Mouse (Mus musculus): ENCODE measurements around the gene Slc30a1.

The Slc30a1 gene

DNA sequence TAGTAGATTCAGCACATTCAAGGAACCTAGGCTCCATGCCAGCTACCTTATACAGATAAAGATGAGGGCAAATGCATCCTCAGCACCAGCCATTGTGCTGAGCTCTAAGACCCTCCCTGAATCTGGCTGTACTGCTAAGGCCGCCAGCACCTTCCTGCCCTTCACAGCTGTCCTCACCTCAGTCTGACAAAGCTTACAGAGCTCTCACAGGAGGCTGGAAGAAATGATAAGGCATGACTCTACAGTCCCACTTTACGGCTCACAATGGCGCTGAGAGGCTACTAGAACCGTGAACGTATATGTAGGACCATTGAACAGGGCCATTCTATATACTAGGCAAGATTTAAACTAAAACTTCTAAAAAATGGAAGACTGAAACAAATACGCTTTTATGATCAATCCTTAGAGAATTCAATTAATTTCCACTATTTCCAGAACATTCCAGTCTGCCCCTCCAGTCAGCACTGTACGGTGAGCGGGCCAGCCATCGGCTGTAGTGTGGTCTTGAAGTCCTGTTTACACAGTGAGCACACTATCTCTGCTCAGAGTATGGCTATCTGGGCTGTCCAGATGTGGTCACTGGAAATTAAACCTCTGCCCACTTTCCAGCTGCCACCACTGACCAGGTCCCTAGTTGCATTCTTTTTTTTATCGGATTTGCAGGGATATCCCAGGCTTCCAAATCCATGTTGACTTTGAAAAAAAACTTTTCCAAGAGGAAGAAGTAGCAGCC, 23.9 kb upstream of the Slc30a1 start:
- ChIA-PET POLR2A (no interaction called here), CTCF (no interaction called here)

- CTCF ChIA-PET = interaction anchor here in 1 of 4 experiments (0.7 kb wide), 1 partner anchor 106 kb away, joined by 3 read pairs; no protein-coding TSS in a partner anchor
Measured at GRCm38 (mm10) chr1:191883654-191884053, 22.9 kb upstream of the Slc30a1 start.

GRCm38 (mm10) chr1:191891912-191892311, 14.7 kb upstream of the Slc30a1 start:
- POLR2A ChIA-PET = interaction anchor here in 1 of 4 experiments (1.5 kb wide), 1 partner anchor 54 kb away, joined by 4 read pairs; no protein-coding TSS in a partner anchor

More at GRCm38 (mm10) chr1:191883654-191884053, 22.9 kb upstream of the Slc30a1 start:
- POLR2A ChIA-PET = no interaction called here

GRCm38 (mm10) chr1:191894386-191894785, 12.2 kb upstream of the Slc30a1 start:
- POLR2A ChIA-PET = interaction anchor here in 1 of 4 experiments (0.8 kb wide), 1 partner anchor 294 kb away, joined by 5 read pairs; no protein-coding TSS in a partner anchor
- CTCF ChIA-PET = interaction anchor here in 1 of 4 experiments (1.2 kb wide), 1 partner anchor 60 kb away, joined by 3 read pairs; no protein-coding TSS in a partner anchor

More at GRCm38 (mm10) chr1:191891912-191892311, 14.7 kb upstream of the Slc30a1 start:
- CTCF ChIA-PET = no interaction called here

- POLR2A ChIA-PET = interaction anchor here in 1 of 4 experiments (0.6 kb wide), 1 partner anchor 378 kb away, joined by 3 read pairs; no protein-coding TSS in a partner anchor
- CTCF ChIA-PET = interaction anchor here in 1 of 4 experiments (0.5 kb wide), 1 partner anchor 618 kb away, joined by 3 read pairs; no protein-coding TSS in a partner anchor
Measured at GRCm38 (mm10) chr1:191894857-191895256, 11.7 kb upstream of the Slc30a1 start.

GRCm38 (mm10) chr1:191896806-191897552, 9.6 kb upstream of the Slc30a1 start:
- POLR2A ChIA-PET = interaction anchor here in 3 of 4 experiments (0.7 to 1.8 kb wide), 6 partner anchors 9 to 88 kb away, joined by 4 to 11 read pairs (median 5); partner anchors contain the start of gene Slc30a1 (in 1 of the 3)
- CTCF ChIA-PET = interaction anchor here in 3 of 4 experiments (0.5 to 1.7 kb wide), 3 partner anchors 11 to 205 kb away, joined by 3 to 4 read pairs (median 3); no protein-coding TSS in a partner anchor

- CTCF ChIA-PET = interaction anchor here in 3 of 4 experiments (0.5 to 2.7 kb wide), 17 partner anchors 12 to 541 kb away, joined by 3 to 14 read pairs (median 3); partner anchors contain the start of gene Traf5 (in 1 of the 3)
- POLR2A ChIA-PET = interaction anchor here (0.6 to 3.1 kb wide), 55 partner anchors 8 to 927 kb away, joined by 3 to 22 read pairs (median 4); partner anchors contain the start of genes Dtl (in 3 of the 4), Ints7 (in 3 of the 4), Nek2 (in 1 of the 4) and Traf5 (in 1 of the 4)
Measured at GRCm38 (mm10) chr1:191905637-191906533, 682 bp upstream of the Slc30a1 start.

- ChIA-PET CTCF (interaction anchor here in 2 of 4 experiments (1.1 to 1.3 kb wide), 3 partner anchors 7 to 73 kb away, joined by 3 to 4 read pairs (median 3); no protein-coding TSS in a partner anchor), POLR2A (interaction anchor here in 3 of 4 experiments (0.9 to 3.1 kb wide), 13 partner anchors 14 to 510 kb away, joined by 3 to 22 read pairs (median 6); partner anchors contain the start of genes Dtl (in 1 of the 3) and Ints7 (in 1 of the 3))
Measured at GRCm38 (mm10) chr1:191907431-191907810, 854 bp downstream of the Slc30a1 start.

DNA sequence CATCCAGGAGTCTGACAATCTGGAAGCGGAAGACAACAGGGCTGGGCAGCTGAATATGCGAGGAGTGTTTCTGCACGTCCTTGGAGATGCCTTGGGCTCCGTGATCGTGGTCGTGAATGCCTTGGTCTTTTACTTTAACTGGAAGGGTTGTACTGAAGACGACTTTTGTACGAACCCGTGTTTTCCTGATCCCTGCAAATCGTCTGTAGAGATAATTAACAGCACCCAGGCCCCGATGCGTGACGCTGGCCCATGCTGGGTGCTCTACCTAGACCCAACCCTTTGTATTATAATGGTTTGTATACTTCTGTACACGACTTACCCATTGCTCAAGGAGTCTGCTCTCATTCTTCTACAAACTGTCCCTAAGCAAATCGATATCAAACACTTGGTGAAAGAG, 2.3 kb downstream of the Slc30a1 start:
- CTCF ChIA-PET = interaction anchor here (0.6 to 1.4 kb wide), 10 partner anchors 8 to 74 kb away, joined by 3 to 4 read pairs (median 3); no protein-coding TSS in a partner anchor
- POLR2A ChIA-PET = interaction anchor here in 2 of 4 experiments (0.9 to 2.6 kb wide), 8 partner anchors 8 to 74 kb away, joined by 3 to 14 read pairs (median 4); no protein-coding TSS in a partner anchor

DNA sequence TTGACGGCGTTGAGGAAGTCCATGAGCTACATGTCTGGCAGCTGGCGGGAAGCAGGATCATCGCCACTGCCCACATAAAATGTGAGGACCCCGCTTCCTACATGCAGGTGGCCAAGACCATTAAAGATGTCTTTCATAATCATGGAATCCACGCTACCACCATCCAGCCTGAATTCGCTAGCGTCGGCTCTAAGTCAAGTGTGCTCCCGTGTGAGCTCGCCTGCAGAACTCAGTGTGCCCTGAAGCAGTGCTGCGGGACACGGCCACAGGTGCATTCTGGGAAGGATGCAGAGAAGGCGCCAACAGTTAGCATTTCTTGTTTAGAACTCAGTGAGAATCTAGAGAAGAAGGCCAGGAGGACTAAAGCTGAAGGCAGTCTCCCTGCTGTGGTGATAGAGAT, 2.7 kb downstream of the Slc30a1 start:
- ChIA-PET POLR2A (interaction anchor here in 3 of 4 experiments (0.6 to 2.6 kb wide), 9 partner anchors 9 to 512 kb away, joined by 3 to 14 read pairs (median 4); no protein-coding TSS in a partner anchor), CTCF (interaction anchor here (0.6 to 1.4 kb wide), 7 partner anchors 16 to 75 kb away, joined by 3 to 4 read pairs (median 3); no protein-coding TSS in a partner anchor)

DNA sequence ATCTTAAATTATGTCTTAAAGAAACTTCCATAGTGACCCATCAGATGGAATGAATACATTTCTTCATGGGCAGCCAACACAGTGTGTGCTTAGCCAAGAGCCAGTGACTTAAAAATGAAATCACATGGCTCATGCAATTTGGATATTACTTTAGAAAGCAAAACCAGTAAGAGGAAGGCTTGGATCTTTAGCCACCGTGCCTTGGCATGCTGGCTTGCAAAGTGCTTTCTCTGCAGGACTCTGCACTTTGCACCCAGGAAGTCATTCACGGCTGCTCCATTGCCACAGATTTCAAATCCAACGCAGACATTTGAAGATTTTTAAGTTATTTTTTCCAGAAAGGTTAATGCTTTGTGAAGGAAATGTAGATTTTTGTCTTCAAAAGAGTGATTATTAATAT, 4.1 kb downstream of the Slc30a1 start:
- POLR2A ChIA-PET = interaction anchor here in 2 of 4 experiments (0.5 to 1.7 kb wide), 3 partner anchors 13 to 405 kb away, joined by 3 to 4 read pairs (median 4); no protein-coding TSS in a partner anchor
- CTCF ChIA-PET = interaction anchor here in 2 of 4 experiments (0.6 to 0.7 kb wide), 2 partner anchors 15 to 598 kb away, joined by 3 to 4 read pairs; no protein-coding TSS in a partner anchor

GRCm38 (mm10) chr1:191911067-191911668, 4.6 kb downstream of the Slc30a1 start:
- CTCF ChIA-PET = interaction anchor here (0.6 to 0.7 kb wide), 4 partner anchors 14 to 599 kb away, joined by 3 to 7 read pairs (median 4); no protein-coding TSS in a partner anchor
- POLR2A ChIA-PET = interaction anchor here in 2 of 4 experiments (0.5 to 1.3 kb wide), 8 partner anchors 14 to 936 kb away, joined by 3 to 5 read pairs (median 4); partner anchors contain the start of genes Dtl (in 1 of the 2) and Ints7 (in 1 of the 2)

- CTCF ChIA-PET = no interaction called here
- POLR2A ChIA-PET = interaction anchor here in 1 of 4 experiments (0.6 to 0.8 kb wide), 2 partner anchors 15 to 151 kb away, joined by 3 read pairs; no protein-coding TSS in a partner anchor
Measured at GRCm38 (mm10) chr1:191914647-191915046, 8.1 kb downstream of the Slc30a1 start.

- ChIA-PET POLR2A (interaction anchor here in 2 of 4 experiments (0.7 to 1.6 kb wide), 2 partner anchors 15 to 28 kb away, joined by 3 to 4 read pairs; no protein-coding TSS in a partner anchor), CTCF (interaction anchor here in 1 of 4 experiments (1.2 kb wide), 1 partner anchor 10 kb away, joined by 3 read pairs; no protein-coding TSS in a partner anchor)
Measured at GRCm38 (mm10) chr1:191915586-191915985, 9.0 kb downstream of the Slc30a1 start.

GRCm38 (mm10) chr1:191916876-191917275, 10.3 kb downstream of the Slc30a1 start:
- CTCF ChIA-PET = interaction anchor here in 2 of 4 experiments (1.1 to 1.4 kb wide), 2 partner anchors 9 kb away, joined by 4 to 5 read pairs; no protein-coding TSS in a partner anchor
- POLR2A ChIA-PET = interaction anchor here in 2 of 4 experiments (0.9 to 2.2 kb wide), 3 partner anchors 10 to 14 kb away, joined by 4 to 5 read pairs (median 4); partner anchors contain the start of gene Slc30a1 (in 1 of the 2)

- ChIA-PET CTCF (interaction anchor here in 1 of 4 experiments (0.8 kb wide), 1 partner anchor 257 kb away, joined by 5 read pairs; no protein-coding TSS in a partner anchor), POLR2A (interaction anchor here in 1 of 4 experiments (0.8 kb wide), 1 partner anchor 826 kb away, joined by 16 read pairs; no protein-coding TSS in a partner anchor)
Measured at GRCm38 (mm10) chr1:191919336-191919735, 12.8 kb downstream of the Slc30a1 start.
